Comparison of ENCODE assay signal across 1 mouse cellular context in the genomic region with DNA sequence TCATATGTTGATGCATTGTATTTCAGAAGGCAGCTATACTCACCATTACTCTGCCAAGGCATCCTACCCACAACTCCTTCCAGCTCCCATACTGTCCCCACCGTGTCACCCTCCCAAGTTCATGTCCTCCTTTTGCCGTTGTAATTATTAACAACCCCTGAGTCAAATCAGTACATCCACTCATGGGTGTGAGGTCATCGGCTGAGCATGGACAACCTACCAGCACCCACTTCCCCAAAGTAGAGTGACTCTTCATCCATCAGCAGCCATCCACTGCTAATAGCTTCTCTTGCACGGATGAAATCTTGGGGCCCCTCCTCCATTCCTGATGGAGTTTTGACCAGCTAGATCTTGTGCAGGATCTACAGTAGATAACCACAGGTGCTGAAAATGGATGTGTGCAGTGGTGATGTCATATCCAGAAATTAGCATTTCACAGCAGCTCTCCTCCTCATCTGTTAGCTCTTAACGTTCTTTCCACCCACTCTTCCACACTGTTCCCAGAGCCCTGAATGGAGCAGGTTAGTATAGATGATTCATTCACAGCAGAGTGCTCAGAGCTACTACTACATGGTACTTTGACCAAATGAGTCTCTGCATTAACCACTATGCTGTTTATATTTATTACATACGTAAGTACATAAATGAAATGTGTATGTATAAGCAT.
A peak's percentile ranks its signal among the peaks of the same experiment; 100 is the strongest.
TF ChIP-seq lines count a peak whose summit lies in the region.

No protein-coding gene starts in this region.

TF ChIP-seq in CH12.LX, 34 proteins besides CTCF, POLR2A, EP300 and RAD21 (continued from another document):
- TF ChIP-seq MYC (IDR thresholded peaks at IDR 0.05; ENCODE audit: low read depth, low read length) (no peak), SMC3 (IDR thresholded peaks at IDR 0.05; ENCODE audit: low read depth, low read length) (no peak), TBP (conservative IDR thresholded peaks at IDR 0.05; ENCODE audit: low read depth, low read length) (no peak), TCF12 (IDR thresholded peaks at IDR 0.05; ENCODE audit: low read depth, low read length) (no peak), ETS1 (conservative IDR thresholded peaks at IDR 0.05; ENCODE audit: low read depth, low read length) (peak; percentile 52), MAZ (IDR thresholded peaks at IDR 0.05; ENCODE audit: low read depth, low read length) (no peak), E2F4 (IDR thresholded peaks at IDR 0.05; ENCODE audit: insufficient replicate concordance, low read depth, low read length) (no peak), KAT2A (IDR thresholded peaks at IDR 0.05; ENCODE audit: insufficient replicate concordance, low read length) (no peak), ZC3H11A (IDR thresholded peaks at IDR 0.05; ENCODE audit: low read depth, low read length) (no peak), HCFC1 (IDR thresholded peaks at IDR 0.05; ENCODE audit: low read depth, low read length) (no peak), RCOR1 (conservative IDR thresholded peaks at IDR 0.05; ENCODE audit: low read depth, low read length) (no peak), NRF1 (IDR thresholded peaks at IDR 0.05; ENCODE audit: low read depth, low read length) (no peak), MXI1 (IDR thresholded peaks at IDR 0.05; ENCODE audit: low read depth, low read length) (no peak), NELFE (IDR thresholded peaks at IDR 0.05; ENCODE audit: low read depth, low read length) (no peak), ZNF384 (IDR thresholded peaks at IDR 0.05; ENCODE audit: low read depth, low read length) (no peak), SIN3A (IDR thresholded peaks at IDR 0.05; ENCODE audit: low read length) (no peak), JUN (IDR thresholded peaks at IDR 0.05; ENCODE audit: insufficient read depth, low read depth, low read length) (peak; percentile 85)
